Mouse (Mus musculus) limb, embryonic 11.5 days (tissue): ENCODE results near the gene Gpr179. TPM values are rescaled to one million over a fixed set of nuclear protein-coding genes. Genes with fewer than 3 reads are reported as not detected.

Source experiments
- ATAC-seq: fragments of 200-750 bp; cut with Nextera tagmentation; 2 replicates; pipeline ENCODE4 v1.8.0; 2017; ENCODE audit warnings: low read depth; ENCODE audit not compliant: insufficient number of reproducible peaks, low FRiP score, low TSS enrichment
- DNase-seq: peaks from one replicate; pipeline ENCODE4 v3.0.0-alpha.2; 2015; ENCODE audit warnings: low spot score
- H3K27ac ChIP-seq: fragments of 300-500 bp; sonication (generic); replicated peaks from 2 replicates; pipeline ENCODE4 v1.5.1; 2014; ENCODE audit warnings: low read depth, mild to moderate bottlenecking, low read length
- H3K27me3 ChIP-seq: fragments of 300-500 bp; sonication (generic); 2 replicates; pipeline ENCODE4 v1.6.1; 2014; ENCODE audit warnings: mild to moderate bottlenecking, low read length, mixed read lengths; ENCODE audit not compliant: control insufficient read depth, insufficient read depth
- H3K36me3 ChIP-seq: fragments of 300-500 bp; sonication (generic); 2 replicates; pipeline ENCODE4 v1.6.1; 2014; ENCODE audit warnings: mild to moderate bottlenecking, low read length, moderate library complexity, mixed read lengths; ENCODE audit not compliant: control insufficient read depth, insufficient read depth
- H3K4me1 ChIP-seq: fragments of 300-500 bp; sonication (generic); 2 replicates; pipeline ENCODE4 v1.6.1; 2014; ENCODE audit warnings: low read length, mixed read lengths; ENCODE audit not compliant: control insufficient read depth, insufficient read depth
- H3K4me2 ChIP-seq: fragments of 300-500 bp; sonication (generic); 2 replicates; pipeline ENCODE4 v1.6.1; 2014; ENCODE audit warnings: low read depth, mild to moderate bottlenecking, moderate library complexity; ENCODE audit not compliant: severe bottlenecking
- H3K4me3 ChIP-seq: fragments of 300-500 bp; sonication (generic); 2 replicates; pipeline ENCODE4 v1.5.1; 2014; ENCODE audit warnings: low read depth, low read length
- H3K9ac ChIP-seq: fragments of 300-500 bp; sonication (generic); 2 replicates; pipeline ENCODE4 v1.6.1; 2014; ENCODE audit warnings: mild to moderate bottlenecking, low read length
- H3K9me3 ChIP-seq: fragments of 300-500 bp; sonication (generic); 2 replicates; pipeline ENCODE4 v1.6.1; 2016; ENCODE audit warnings: low read length; ENCODE audit not compliant: control insufficient read depth
- WGBS: fragments of 180-500 bp; shearing (Covaris S2); extraction: QIAGEN DNeasy Blood & Tissue Kit; methylation state at CpG from one replicate; pipeline ENCODE4 v1.1.7; 2014; 5-methylcytosine and 5-hydroxymethylcytosine counted together
- polyA plus RNA-seq: library from polyadenylated mRNA; unstranded; fragments of >200 nt; fragmentation: Nextera tagmentation; extraction: Ambion mirVana; gene quantifications from 2 replicates; pipeline ENCODE4 v1.2.1, GENCODE M21; 2014

The Gpr179 gene
- polyA plus RNA-seq, 1 experiment from 2014 or later, result 0.04 TPM

DNA sequence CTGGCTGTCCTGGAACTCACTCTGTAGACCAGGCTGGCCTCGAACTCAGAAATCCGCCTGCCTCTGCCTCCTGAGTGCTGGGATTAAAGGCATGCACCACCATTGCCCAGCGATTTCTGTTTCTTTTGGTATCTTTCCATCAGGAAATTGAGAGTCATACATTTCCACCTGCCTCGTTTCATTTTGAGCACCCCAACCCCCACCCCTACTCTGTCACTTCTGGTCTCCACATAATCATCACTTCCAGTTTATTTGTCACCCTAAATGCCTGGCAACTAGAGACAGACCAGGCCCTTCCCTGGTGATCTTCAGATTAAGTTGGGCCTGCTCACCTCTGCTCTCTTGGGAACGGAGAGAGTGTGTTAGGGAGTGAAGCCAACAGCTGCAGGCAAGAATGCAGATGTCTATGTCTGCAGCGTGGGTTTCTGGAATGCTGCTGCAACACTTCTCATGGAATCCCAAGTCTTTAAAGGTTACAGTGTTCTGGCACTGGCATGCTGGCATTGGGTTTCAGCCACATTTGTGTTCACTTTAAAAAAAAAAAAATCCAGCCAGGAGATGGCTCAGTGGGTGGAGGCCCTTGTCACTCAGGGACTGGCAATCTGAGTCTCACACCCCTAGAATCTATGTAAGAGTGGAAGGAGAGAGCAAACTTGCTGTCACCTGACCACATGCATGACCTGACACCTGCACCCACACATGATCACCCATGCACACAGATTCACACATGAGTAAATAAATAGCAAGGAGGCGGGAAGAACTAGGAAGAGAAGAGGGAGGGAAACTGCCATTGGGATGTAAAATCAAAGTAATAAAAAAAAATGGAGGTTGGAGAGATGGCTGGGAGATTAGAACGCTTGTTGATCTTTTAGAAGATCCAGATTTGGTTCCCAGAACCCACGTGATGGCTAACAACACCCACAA lies 65.8 kb downstream of the Gpr179 start:
- Histone ChIP-seq H3K4me2 (no peak overlapping the region), H3K27me3 (no peaks in the 10 kb centered on the region), H3K27ac (no peak overlapping the region), H3K9ac (no peak overlapping the region), H3K4me1 (no peaks in the 10 kb centered on the region), H3K36me3 (no peaks in the 10 kb centered on the region), H3K9me3 (no peaks in the 10 kb centered on the region), H3K4me3 (no peak overlapping the region)
- DNase-seq, result no peak
- 76% methylated on average over 9 of the region's 9 CpGs for WGBS
- no peak for ATAC-seq

DNA sequence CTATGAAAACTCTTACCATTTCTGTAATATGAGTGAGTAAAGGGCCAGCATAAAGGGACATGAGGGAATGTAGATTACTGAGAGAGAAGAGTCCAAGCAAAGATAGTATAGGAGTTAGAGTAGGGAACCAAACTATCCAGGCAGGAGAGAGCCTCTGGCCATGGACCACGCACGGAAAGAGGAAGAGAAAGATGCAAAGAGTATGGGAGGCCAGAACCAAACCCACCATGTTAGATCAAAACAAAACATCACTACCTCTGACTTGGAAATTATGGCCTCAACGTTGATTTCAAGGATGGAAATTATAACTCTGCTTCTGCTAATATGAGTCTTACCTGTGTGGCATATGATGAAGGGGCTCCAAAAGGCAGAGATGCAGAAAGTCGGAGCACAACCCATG lies 67.0 kb downstream of the Gpr179 start:
- WGBS, result 73% methylated on average over 4 of the region's 4 CpGs
- no peaks in the 10 kb centered on the region for H3K4me1 ChIP-seq

GRCm38 (mm10) chr11:97282179-97282578 lies 69.7 kb downstream of the Gpr179 start:
- 82% methylated on average over 6 of the region's 6 CpGs for WGBS
- ATAC-seq, result no peak
- H3K27ac ChIP-seq, result no peak overlapping the region

More for the DNA sequence above, 67.0 kb downstream of the Gpr179 start:
- Histone ChIP-seq H3K4me2 (no peak overlapping the region), H3K36me3 (no peaks in the 10 kb centered on the region), H3K27me3 (no peaks in the 10 kb centered on the region), H3K4me3 (no peak overlapping the region), H3K9ac (no peak overlapping the region), H3K9me3 (no peaks in the 10 kb centered on the region), H3K27ac (no peak overlapping the region)
- DNase-seq, result no peak
- ATAC-seq, result no peak

More at GRCm38 (mm10) chr11:97282179-97282578, 69.7 kb downstream of the Gpr179 start:
- no peaks in the 10 kb centered on the region for H3K27me3 ChIP-seq
- no peak overlapping the region for H3K9ac ChIP-seq
- peaks cover 6% of the 10 kb centered on the region; the same call in 1 of the 2 replicates for H3K4me1 ChIP-seq
- no peak for DNase-seq
- H3K4me3 ChIP-seq, result no peak overlapping the region
- H3K9me3 ChIP-seq, result no peaks in the 10 kb centered on the region
- H3K4me2 ChIP-seq, result no peak overlapping the region
- H3K36me3 ChIP-seq, result no peaks in the 10 kb centered on the region

Other genes starting within 250 kb of the Gpr179 start
- gene Tbx21, start 236.7 kb downstream of the Gpr179 start, polyA plus RNA-seq, result not detected in 2 replicates
- gene Tbkbp1, start 200.6 kb downstream of the Gpr179 start, polyA plus RNA-seq, result 6.2 and 6.5 TPM in 2 replicates
- gene Kpnb1, start 164.2 kb downstream of the Gpr179 start, polyA plus RNA-seq, result 97.6 and 102 TPM in 2 replicates
- 64.1 and 80.1 TPM in 2 replicates for gene Npepps, start 71.4 kb downstream of the Gpr179 start, polyA plus RNA-seq
- gene Mrpl45, start 36.4 kb downstream of the Gpr179 start, polyA plus RNA-seq, result 57.2 and 58.2 TPM in 2 replicates
- 2.1 and 2.2 TPM in 2 replicates for gene Socs7, start 10.5 kb upstream of the Gpr179 start, polyA plus RNA-seq
- gene Arhgap23, start 63.5 kb upstream of the Gpr179 start, polyA plus RNA-seq, result 3.8 and 4.2 TPM in 2 replicates
- gene 4933428G20Rik, start 148.3 kb upstream of the Gpr179 start, polyA plus RNA-seq, result 0.13 TPM in 1 of 2 replicates, not detected in the other
- 0.28 and 0.34 TPM in 2 replicates for gene Srcin1, start 224.1 kb upstream of the Gpr179 start, polyA plus RNA-seq